Mouse (Mus musculus): ENCODE results near the gene Stra6l. TPM values are rescaled to one million over a fixed set of nuclear protein-coding genes. Genes with fewer than 3 reads are reported as not detected.

Gene Stra6l
- polyA plus RNA-seq, 1 experiment from 2014 or later: not detected

- Histone ChIP-seq H3K9me3 (no peaks in the 10 kb centered on the region), H3K27ac (no peak overlapping the region), H3K27me3 (no peaks in the 10 kb centered on the region), H3K4me3 (no peak overlapping the region), H3K36me3 (no peaks in the 10 kb centered on the region), H3K4me2 (no peak overlapping the region), H3K9ac (no peak overlapping the region), H3K4me1 (no peaks in the 10 kb centered on the region)
- 90% methylated on average over 4 of the region's 4 CpGs for WGBS
- ATAC-seq (ENCODE audit: insufficient number of reproducible peaks, insufficient read depth, low FRiP score, low TSS enrichment, low read depth): no peak
These were observed 75.5 kb downstream of the Stra6l start for GRCm38 (mm10) chr4:45924011-45924410.

GRCm38 (mm10) chr4:45928561-45928960 is 80.1 kb downstream of the Stra6l start:
- no peaks in the 10 kb centered on the region for H3K4me1 ChIP-seq
- no peak overlapping the region for H3K27ac ChIP-seq
- no peak for ATAC-seq (ENCODE audit: insufficient number of reproducible peaks, insufficient read depth, low FRiP score, low TSS enrichment, low read depth)
- no peak overlapping the region for H3K4me3 ChIP-seq
- no peaks in the 10 kb centered on the region for H3K27me3 ChIP-seq
- no peak overlapping the region for H3K9ac ChIP-seq
- no peak overlapping the region for H3K4me2 ChIP-seq
- no peaks in the 10 kb centered on the region for H3K9me3 ChIP-seq
- H3K36me3 ChIP-seq: no peaks in the 10 kb centered on the region
- 85% methylated on average over 4 of the region's 4 CpGs for WGBS

Other genes with a start within 250 kb of the Stra6l start
- 4.3 and 6.7 TPM in 2 replicates for gene Aldh1b1, start 49.6 kb upstream of the Stra6l start, polyA plus RNA-seq (2015; fragmentation: Nextera tagmentation; extraction: Ambion mirVana)
- 1.1 and 1.2 TPM in 2 replicates for gene Igfbpl1, start 21.7 kb upstream of the Stra6l start, polyA plus RNA-seq (2015; fragmentation: Nextera tagmentation; extraction: Ambion mirVana)
- gene Ccdc180, start 41.6 kb downstream of the Stra6l start, polyA plus RNA-seq (2015; fragmentation: Nextera tagmentation; extraction: Ambion mirVana): not detected in 2 replicates
- gene Tdrd7, start 116.7 kb downstream of the Stra6l start, polyA plus RNA-seq (2015; fragmentation: Nextera tagmentation; extraction: Ambion mirVana): 8.8 and 9.4 TPM in 2 replicates
- 2.4 and 3.2 TPM in 2 replicates for gene Tmod1, start 190.3 kb downstream of the Stra6l start, polyA plus RNA-seq (2015; fragmentation: Nextera tagmentation; extraction: Ambion mirVana)